Mouse (Mus musculus) kidney, embryonic 15.5 days (tissue): ENCODE results near the gene Mrm3. TPM values are rescaled to one million over a fixed set of nuclear protein-coding genes. Genes with fewer than 3 reads are reported as not detected.

Source experiments
- ATAC-seq: fragments of 200-750 bp; cut with Nextera tagmentation; replicated peaks from 2 replicates; pipeline ENCODE4 v1.8.0; 2017; ENCODE audit warnings: moderate TSS enrichment; ENCODE audit not compliant: low FRiP score
- H3K27ac ChIP-seq: fragments of 300-500 bp; sonication (generic); 2 replicates; pipeline ENCODE4 v1.5.1; 2015; ENCODE audit warnings: mild to moderate bottlenecking, inconsistent platforms
- H3K27me3 ChIP-seq: fragments of 300-500 bp; sonication (generic); 2 replicates; pipeline ENCODE4 v1.6.1; 2015; ENCODE audit warnings: inconsistent platforms
- H3K36me3 ChIP-seq: fragments of 300-500 bp; sonication (generic); 2 replicates; pipeline ENCODE4 v1.6.1; 2015; ENCODE audit warnings: inconsistent platforms
- H3K4me1 ChIP-seq: fragments of 300-500 bp; sonication (generic); 2 replicates; pipeline ENCODE4 v1.6.1; 2015; ENCODE audit warnings: inconsistent platforms
- H3K4me2 ChIP-seq: fragments of 300-500 bp; sonication (generic); 2 replicates; pipeline ENCODE4 v1.6.1; 2015; ENCODE audit warnings: moderate library complexity, mild to moderate bottlenecking, inconsistent platforms
- H3K4me3 ChIP-seq: fragments of 300-500 bp; sonication (generic); replicated peaks from 2 replicates; pipeline ENCODE4 v1.5.1; 2015; ENCODE audit warnings: mild to moderate bottlenecking, inconsistent platforms
- H3K9ac ChIP-seq: fragments of 300-500 bp; sonication (generic); 2 replicates; pipeline ENCODE4 v1.6.1; 2015; ENCODE audit warnings: mild to moderate bottlenecking, inconsistent platforms
- H3K9me3 ChIP-seq: fragments of 300-500 bp; sonication (generic); replicated peaks from 2 replicates; pipeline ENCODE4 v1.6.1; 2016; ENCODE audit warnings: inconsistent platforms
- WGBS: fragments of 180-500 bp; shearing (Covaris S2); methylation state at CpG from one replicate; pipeline ENCODE4 v1.1.7; 2015; ENCODE audit warnings: mixed read lengths; 5-methylcytosine and 5-hydroxymethylcytosine counted together
- polyA plus RNA-seq: library from polyadenylated mRNA; unstranded; fragments of >200 nt; fragmentation: Nextera tagmentation; extraction: Ambion mirVana; gene quantifications from 2 replicates; pipeline ENCODE4 v1.2.1, GENCODE M21; 2015

The Mrm3 gene
- polyA plus RNA-seq, 1 experiment from 2014 or later: 26.3 TPM

DNA sequence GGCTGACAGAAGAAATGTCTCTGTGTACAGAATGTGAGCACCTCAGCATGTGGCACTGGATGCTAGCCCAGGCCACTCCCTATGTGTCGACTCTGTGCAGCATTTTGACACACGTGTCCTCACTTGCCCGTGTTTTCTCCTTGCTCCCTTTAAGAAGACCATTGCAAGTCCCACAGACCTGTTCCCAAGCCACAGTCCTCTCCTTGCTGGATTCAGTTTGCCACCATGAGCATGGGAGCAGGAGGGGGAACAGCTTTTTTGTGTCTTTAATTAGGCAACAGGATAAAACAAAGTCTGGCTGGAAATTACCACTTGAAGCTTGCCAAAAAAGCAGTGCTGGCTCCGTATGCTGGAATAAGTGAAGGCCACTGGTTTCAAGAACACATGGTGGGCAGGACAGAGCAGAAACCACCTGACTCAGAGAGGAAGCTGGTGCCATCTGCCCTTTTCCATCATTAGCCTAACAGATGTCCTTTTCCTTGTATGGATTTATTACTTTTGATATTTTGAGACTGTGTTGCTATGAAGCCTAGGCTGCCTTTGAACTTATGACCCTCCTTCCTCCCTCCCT, 12.0 kb downstream of the Mrm3 start:
- no peaks in the 10 kb centered on the region for H3K9me3 ChIP-seq
- no peak for ATAC-seq
- H3K27me3 ChIP-seq: no peaks in the 10 kb centered on the region
- peak overlapping the region; percentile 37; the same call in 1 of the 2 replicates for H3K27ac ChIP-seq
- WGBS: 72% methylated on average over 4 of the region's 4 CpGs
- H3K36me3 ChIP-seq: peaks cover 49% of the 10 kb centered on the region
- no peak overlapping the region for H3K9ac ChIP-seq
- H3K4me1 ChIP-seq: peaks cover 27% of the 10 kb centered on the region
- H3K4me2 ChIP-seq: no peak overlapping the region
- no peak overlapping the region for H3K4me3 ChIP-seq

DNA sequence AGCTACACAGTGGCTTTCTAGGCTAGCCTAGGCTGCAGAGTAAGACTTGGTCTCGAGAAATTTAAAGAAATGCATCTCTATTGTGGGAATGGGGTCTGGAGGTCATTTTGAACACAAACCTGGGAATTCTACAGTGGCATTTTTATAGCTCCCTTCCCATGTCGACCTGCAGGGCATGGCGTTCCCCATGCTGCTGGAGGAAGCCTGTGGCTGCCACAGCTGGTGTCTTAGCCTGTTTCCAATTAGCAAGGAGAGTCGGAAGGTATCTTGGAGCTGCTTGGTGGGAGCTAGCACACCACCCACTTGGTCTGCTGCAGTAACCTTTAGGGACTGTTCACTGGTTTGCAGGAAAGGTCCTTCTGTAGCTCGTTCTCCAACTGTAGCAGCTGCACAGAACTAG, 12.6 kb downstream of the Mrm3 start:
- H3K9me3 ChIP-seq: no peaks in the 10 kb centered on the region
- H3K27me3 ChIP-seq: no peaks in the 10 kb centered on the region
- 16% methylated on average over 5 of the region's 5 CpGs for WGBS
- no peak overlapping the region for H3K9ac ChIP-seq
- H3K36me3 ChIP-seq: peaks cover 48% of the 10 kb centered on the region
- ATAC-seq: no peak
- peaks cover 30% of the 10 kb centered on the region for H3K4me1 ChIP-seq
- no peak overlapping the region for H3K4me3 ChIP-seq
- no peak overlapping the region for H3K4me2 ChIP-seq
- peak overlapping the region; percentile 37; the same call in 1 of the 2 replicates for H3K27ac ChIP-seq

DNA sequence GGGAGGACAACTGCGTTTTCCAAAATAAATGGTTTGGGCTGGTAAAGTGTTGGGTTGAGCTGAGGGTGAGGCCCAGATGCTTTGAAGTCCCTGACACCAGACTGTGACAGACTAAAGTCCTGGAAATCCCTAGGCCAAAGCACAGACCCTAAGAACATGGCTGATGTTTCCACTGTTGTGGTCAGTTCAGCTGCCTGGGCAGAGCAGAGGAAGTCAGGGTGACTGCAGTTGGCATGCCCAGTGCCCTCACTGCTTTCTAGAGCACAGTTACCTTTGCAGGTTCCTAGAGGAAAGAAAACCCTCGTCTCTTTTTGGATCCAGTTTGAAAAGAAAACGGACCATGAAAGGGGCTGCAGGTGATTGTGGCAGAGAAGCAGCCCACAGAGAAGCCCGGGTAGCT, 13.9 kb downstream of the Mrm3 start:
- Histone ChIP-seq H3K27me3 (no peaks in the 10 kb centered on the region), H3K4me1 (peaks cover 32% of the 10 kb centered on the region), H3K36me3 (peaks cover 56% of the 10 kb centered on the region), H3K4me3 (no peak overlapping the region), H3K9me3 (no peaks in the 10 kb centered on the region), H3K4me2 (no peak overlapping the region), H3K27ac (no peak overlapping the region), H3K9ac (0 out of 2 replicates have a peak overlapping the region, but pooled peaks have one; percentile 7)
- no peak for ATAC-seq
- 64% methylated on average over 4 of the region's 4 CpGs for WGBS

DNA sequence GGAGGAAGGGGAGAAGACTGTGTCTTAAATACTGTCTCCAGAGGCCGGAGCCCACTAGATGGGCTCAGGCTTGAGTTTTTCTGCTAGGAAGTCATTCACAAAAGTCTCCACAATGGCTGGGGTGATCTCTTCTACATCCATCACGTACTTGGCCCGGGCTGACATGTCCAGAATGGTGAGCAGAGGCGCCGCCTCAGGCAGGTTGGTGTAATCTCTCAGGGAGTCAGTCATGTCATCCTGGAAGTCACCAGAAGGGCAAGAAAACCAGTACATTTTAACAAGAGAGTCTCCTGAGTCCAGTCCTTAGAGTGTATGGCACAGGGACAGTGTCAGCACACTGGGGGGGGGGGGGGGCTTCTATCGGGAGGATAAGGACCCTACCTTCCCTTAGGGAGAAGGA, 15.0 kb downstream of the Mrm3 start:
- H3K9me3 ChIP-seq: no peaks in the 10 kb centered on the region
- H3K4me2 ChIP-seq: no peak overlapping the region
- H3K27ac ChIP-seq: no peak overlapping the region
- 86% methylated on average over 6 of the region's 6 CpGs for WGBS
- no peak for ATAC-seq
- H3K27me3 ChIP-seq: no peaks in the 10 kb centered on the region
- H3K4me3 ChIP-seq: no peak overlapping the region
- H3K9ac ChIP-seq: no peak overlapping the region
- H3K4me1 ChIP-seq: peaks cover 42% of the 10 kb centered on the region
- H3K36me3 ChIP-seq: peaks cover 58% of the 10 kb centered on the region

DNA sequence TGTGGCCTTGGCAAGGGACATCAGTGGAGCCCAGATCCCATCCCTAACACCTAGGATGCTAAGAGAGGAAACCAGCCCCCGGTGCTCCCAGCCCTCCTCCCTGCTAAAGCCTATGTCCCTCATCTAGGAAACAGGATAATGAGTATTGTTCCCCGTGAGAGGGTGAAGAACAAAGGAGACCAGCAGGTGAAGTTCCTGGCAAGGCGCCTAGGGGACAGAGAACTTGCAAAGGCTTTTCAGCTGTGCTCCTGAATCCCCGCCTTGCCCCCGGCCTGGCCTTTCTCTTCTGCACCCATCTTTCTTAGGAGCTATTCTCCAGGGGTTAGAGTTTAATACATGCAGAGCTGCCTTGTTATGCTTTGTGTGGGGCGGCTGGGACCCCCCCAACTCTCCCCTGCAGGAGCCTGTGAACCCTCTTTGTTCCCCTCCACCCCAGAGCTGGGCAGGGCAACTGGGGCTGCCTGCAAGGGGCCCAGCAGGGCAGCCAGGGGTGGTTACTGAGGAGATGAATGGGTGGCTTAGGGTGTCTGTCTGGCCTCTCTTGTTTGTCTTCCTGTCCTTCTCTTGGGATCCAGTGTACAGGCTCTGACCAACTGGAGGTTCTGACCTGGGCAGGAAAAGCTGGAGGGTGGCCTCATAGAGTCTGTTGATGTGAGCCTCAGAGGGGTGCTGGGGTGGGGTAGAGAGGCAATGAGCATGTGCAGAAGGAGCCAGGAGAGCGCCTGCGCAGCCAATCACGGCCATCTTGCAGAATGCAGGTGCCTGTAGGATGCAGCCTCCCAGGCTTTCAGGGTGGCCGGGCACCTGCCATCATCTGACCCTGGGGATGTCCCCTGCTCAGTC, 16.9 kb downstream of the Mrm3 start:
- no peaks in the 10 kb centered on the region for H3K9me3 ChIP-seq
- 73% methylated on average over 10 of the region's 10 CpGs for WGBS
- no peak overlapping the region for H3K27ac ChIP-seq
- no peaks in the 10 kb centered on the region for H3K27me3 ChIP-seq
- no peak for ATAC-seq
- peaks cover 58% of the 10 kb centered on the region for H3K36me3 ChIP-seq
- peaks cover 40% of the 10 kb centered on the region for H3K4me1 ChIP-seq
- H3K9ac ChIP-seq: no peak overlapping the region
- H3K4me3 ChIP-seq: no peak overlapping the region
- H3K4me2 ChIP-seq: no peak overlapping the region

DNA sequence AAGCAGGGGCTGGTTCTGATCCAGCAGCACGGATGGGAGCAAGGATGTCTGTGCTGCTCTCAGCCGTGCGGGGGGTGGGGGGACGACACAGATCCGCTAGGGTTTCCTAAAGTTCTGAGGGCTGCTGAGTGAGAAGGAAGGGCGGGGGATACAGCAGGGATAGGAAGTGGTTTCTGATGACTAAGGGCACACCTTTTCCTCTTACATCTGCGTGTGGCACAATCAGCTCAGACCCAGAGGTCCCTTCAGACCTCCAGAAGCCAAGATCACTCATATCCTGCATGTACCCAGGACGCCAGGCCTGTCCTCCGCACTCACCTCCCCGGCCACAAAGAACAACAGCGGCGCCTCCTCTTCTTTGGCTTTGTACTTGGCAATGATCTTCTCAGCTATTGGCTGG, 17.7 kb downstream of the Mrm3 start:
- H3K9me3 ChIP-seq: no peaks in the 10 kb centered on the region
- H3K4me2 ChIP-seq: no peak overlapping the region
- H3K27ac ChIP-seq: no peak overlapping the region
- H3K27me3 ChIP-seq: no peaks in the 10 kb centered on the region
- ATAC-seq: no peak
- peaks cover 32% of the 10 kb centered on the region for H3K4me1 ChIP-seq
- H3K9ac ChIP-seq: no peak overlapping the region
- no peak overlapping the region for H3K4me3 ChIP-seq
- peaks cover 57% of the 10 kb centered on the region for H3K36me3 ChIP-seq
- WGBS: 75% methylated on average over 12 of the region's 12 CpGs

DNA sequence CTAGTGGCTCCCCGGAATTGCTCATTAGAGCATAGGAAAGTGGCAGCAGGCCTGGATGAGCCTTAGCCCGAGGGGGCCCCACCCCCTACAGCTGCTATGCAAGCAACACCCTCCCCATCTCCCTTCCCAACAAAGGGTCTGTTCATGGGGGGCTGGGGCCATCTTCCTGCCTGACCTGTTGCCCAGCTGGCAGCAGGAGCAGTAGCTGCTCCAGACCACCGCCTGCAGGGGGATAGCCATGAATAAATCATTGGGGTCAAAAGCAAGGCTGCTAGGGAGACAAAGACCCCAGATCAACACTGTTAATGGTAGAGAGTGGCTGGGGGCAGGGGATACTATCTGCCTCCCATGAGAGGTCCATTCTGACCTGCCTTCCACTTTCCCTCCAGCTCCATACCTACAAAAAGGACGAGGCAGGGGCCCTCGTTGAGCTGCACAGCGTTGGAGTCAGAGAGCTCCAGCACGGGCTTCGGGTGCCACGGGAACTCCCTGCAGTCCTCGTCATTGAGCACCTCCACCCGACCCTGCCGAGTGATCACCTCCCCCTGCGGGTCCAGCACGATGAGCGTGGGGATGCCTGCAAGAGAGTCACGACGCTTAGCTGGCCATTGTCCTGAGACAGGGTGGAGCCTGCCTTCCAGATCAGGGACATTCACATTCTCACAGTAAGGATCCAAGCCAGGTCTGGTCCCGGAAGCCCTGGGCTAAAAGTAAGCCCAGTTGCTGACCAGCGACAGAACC, 19.3 kb downstream of the Mrm3 start:
- H3K27ac ChIP-seq: no peak overlapping the region
- peaks cover 44% of the 10 kb centered on the region for H3K36me3 ChIP-seq
- no peak overlapping the region for H3K4me2 ChIP-seq
- no peaks in the 10 kb centered on the region for H3K27me3 ChIP-seq
- WGBS: 15% methylated on average over 19 of the region's 19 CpGs
- ATAC-seq: no peak
- no peak overlapping the region for H3K4me3 ChIP-seq
- H3K9ac ChIP-seq: no peak overlapping the region
- H3K9me3 ChIP-seq: no peaks in the 10 kb centered on the region
- peaks cover 22% of the 10 kb centered on the region for H3K4me1 ChIP-seq

DNA sequence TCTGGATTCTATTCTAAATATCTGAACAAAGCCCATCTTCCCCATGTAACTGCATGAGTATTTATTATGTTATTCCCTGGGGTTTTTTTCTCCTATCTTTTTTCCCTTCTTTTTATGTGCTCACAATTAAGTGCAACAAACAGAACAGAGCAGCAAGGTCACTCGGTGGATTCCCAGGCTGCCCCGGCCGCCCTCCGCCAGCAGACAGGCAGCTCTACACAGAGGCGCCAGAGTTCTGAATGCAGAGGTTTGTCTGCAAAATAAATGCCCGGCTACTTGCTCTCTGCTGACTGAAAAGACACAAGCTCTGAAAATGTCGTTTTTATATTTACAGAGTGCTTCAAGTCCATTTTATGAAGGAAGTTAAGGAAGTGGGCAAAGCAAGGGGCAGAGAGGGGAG, 24.0 kb downstream of the Mrm3 start:
- no peaks in the 10 kb centered on the region for H3K27me3 ChIP-seq
- H3K4me1 ChIP-seq: peaks cover 9% of the 10 kb centered on the region
- no peak overlapping the region for H3K9ac ChIP-seq
- 71% methylated on average over 7 of the region's 7 CpGs for WGBS
- H3K9me3 ChIP-seq: no peaks in the 10 kb centered on the region
- no peak overlapping the region for H3K27ac ChIP-seq
- H3K4me2 ChIP-seq: no peak overlapping the region
- no peak for ATAC-seq
- peaks cover 23% of the 10 kb centered on the region for H3K36me3 ChIP-seq
- H3K4me3 ChIP-seq: no peak overlapping the region

DNA sequence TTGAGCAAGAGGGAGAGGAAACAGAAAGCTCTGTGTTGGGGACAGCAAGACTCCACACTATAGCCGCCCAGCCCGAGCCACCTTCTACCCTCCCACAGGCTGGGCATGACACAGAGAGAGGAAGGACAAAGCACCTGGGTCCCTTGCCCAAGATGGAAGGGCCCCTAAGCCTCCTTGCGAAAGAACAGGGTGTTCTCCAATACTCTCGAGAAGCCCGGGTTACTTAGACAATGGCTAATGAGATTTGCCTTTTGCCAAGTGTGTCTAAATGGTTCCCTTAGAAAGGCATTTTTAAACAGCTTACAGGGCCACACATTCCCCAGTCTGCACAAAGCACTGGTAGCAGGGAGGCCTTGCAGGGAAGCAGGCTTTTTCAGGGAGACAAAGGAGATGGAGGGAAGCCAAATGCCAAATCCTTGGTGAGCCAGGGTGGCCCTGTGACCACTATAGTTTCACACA, 24.5 kb downstream of the Mrm3 start:
- Histone ChIP-seq H3K4me2 (no peak overlapping the region), H3K27me3 (no peaks in the 10 kb centered on the region), H3K9ac (no peak overlapping the region), H3K4me1 (peaks cover 4% of the 10 kb centered on the region), H3K4me3 (no peak overlapping the region), H3K9me3 (no peaks in the 10 kb centered on the region), H3K27ac (no peak overlapping the region), H3K36me3 (peaks cover 25% of the 10 kb centered on the region)
- ATAC-seq: no peak
- 68% methylated on average over 5 of the region's 5 CpGs for WGBS

DNA sequence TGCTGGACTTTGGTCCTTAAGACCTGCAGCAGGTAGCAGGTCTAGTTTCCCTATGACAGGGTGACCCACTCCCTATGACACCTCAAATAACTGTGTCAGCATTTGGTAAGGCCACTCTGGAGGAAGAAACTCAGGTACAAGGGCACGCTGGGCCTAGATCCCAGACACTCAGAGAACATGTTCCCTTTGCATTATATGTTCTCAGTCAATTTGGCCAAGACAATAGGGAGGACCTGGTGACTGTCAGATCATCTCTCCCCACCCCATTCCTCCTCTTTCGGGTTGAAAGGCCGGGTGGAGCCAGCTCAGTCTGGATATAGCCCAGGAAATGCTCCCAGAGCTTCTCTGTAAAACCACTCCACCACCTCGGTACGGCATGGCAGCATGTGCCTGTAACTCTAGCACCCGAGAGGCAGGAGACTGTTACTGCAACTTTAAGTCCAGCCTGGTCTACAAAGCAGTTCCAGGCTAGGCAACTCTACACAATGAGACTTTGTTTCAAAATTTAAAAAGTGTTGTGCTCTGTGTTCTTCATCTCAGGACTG, 25.1 kb downstream of the Mrm3 start:
- no peak overlapping the region for H3K9ac ChIP-seq
- no peaks in the 10 kb centered on the region for H3K9me3 ChIP-seq
- no peak for ATAC-seq
- no peak overlapping the region for H3K4me3 ChIP-seq
- no peaks in the 10 kb centered on the region for H3K27me3 ChIP-seq
- peaks cover under 1% of the 10 kb centered on the region for H3K4me1 ChIP-seq
- WGBS: 76% methylated on average over 6 of the region's 6 CpGs
- no peak overlapping the region for H3K4me2 ChIP-seq
- peaks cover 30% of the 10 kb centered on the region for H3K36me3 ChIP-seq
- no peak overlapping the region for H3K27ac ChIP-seq

DNA sequence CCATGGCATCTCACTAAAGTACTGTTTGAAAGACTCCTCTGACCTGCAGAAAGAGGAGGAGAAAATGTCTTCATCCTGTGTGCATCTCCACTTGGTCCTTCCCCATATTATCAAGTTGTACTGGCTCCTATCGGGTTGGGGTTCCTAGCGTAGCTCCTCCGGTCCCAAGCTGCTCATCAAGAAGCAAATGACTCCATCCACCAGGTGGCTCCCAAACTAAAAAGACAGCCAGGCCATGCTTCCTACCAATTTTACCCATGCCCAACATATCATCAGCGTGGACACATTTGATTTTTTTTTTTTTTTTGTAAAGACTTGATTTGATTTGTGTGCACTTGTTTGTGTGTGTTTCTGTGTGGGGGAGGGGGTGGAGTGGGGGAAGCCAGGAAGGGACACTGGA, 28.9 kb downstream of the Mrm3 start:
- 78% methylated on average over 4 of the region's 4 CpGs for WGBS
- Histone ChIP-seq H3K36me3 (peaks cover 46% of the 10 kb centered on the region), H3K4me1 (no peaks in the 10 kb centered on the region), H3K27me3 (no peaks in the 10 kb centered on the region), H3K9ac (no peak overlapping the region), H3K4me3 (no peak overlapping the region), H3K27ac (no peak overlapping the region), H3K9me3 (no peaks in the 10 kb centered on the region), H3K4me2 (no peak overlapping the region)
- no peak for ATAC-seq
